Mouse (Mus musculus) midbrain, embryonic 14.5 days (tissue): Measurements from ENCODE around the gene Msl2. TPM values are rescaled to one million over a fixed set of nuclear protein-coding genes. Genes with fewer than 3 reads are reported as not detected.

ENCODE experiments used
- ATAC-seq: fragments of 200-750 bp; cut with Nextera tagmentation; 2 replicates; pipeline ENCODE4 v1.8.0; 2017; ENCODE audit warnings: moderate number of reproducible peaks, moderate library complexity; ENCODE audit not compliant: low FRiP score, low TSS enrichment
- DNase-seq: peaks from one replicate; pipeline ENCODE4 v3.0.0-alpha.2; 2015
- H3K27ac ChIP-seq: fragments of 300-500 bp; sonication (generic); replicated peaks from 2 replicates; pipeline ENCODE4 v1.5.1; 2014; ENCODE audit warnings: mild to moderate bottlenecking, low read depth, low read length, moderate library complexity
- H3K27me3 ChIP-seq: fragments of 300-500 bp; sonication (generic); 2 replicates; pipeline ENCODE4 v1.6.1; 2014; ENCODE audit warnings: low read length, control low read depth, mixed read lengths; ENCODE audit not compliant: control insufficient read depth, insufficient read depth
- H3K36me3 ChIP-seq: fragments of 300-500 bp; sonication (generic); 2 replicates; pipeline ENCODE4 v1.6.1; 2014; ENCODE audit warnings: low read length, control low read depth; ENCODE audit not compliant: control insufficient read depth, insufficient read depth
- H3K4me1 ChIP-seq: fragments of 300-500 bp; sonication (generic); 2 replicates; pipeline ENCODE4 v1.6.1; 2014; ENCODE audit warnings: mild to moderate bottlenecking, antibody characterized with exemption, low read length, control low read depth; ENCODE audit not compliant: control insufficient read depth, insufficient read depth
- H3K4me2 ChIP-seq: fragments of 300-500 bp; sonication (generic); 2 replicates; pipeline ENCODE4 v1.6.1; 2014; ENCODE audit warnings: mild to moderate bottlenecking, low read length, moderate library complexity
- H3K4me3 ChIP-seq: fragments of 300-500 bp; sonication (generic); replicated peaks from 2 replicates; pipeline ENCODE4 v1.5.1; 2014; ENCODE audit warnings: low read depth, low read length
- H3K9ac ChIP-seq: fragments of 300-500 bp; sonication (generic); replicated peaks from 2 replicates; pipeline ENCODE4 v1.6.1; 2014; ENCODE audit warnings: mild to moderate bottlenecking, low read length, moderate library complexity
- H3K9me3 ChIP-seq: fragments of 300-500 bp; sonication (generic); 2 replicates; pipeline ENCODE4 v1.6.1; 2016; ENCODE audit warnings: low read length, control low read depth, mixed read lengths; ENCODE audit not compliant: control insufficient read depth
- WGBS: fragments of 180-500 bp; shearing (Covaris S2); extraction: QIAGEN DNeasy Blood & Tissue Kit; methylation state at CpG from one replicate; pipeline ENCODE4 v1.1.7; 2014; 5-methylcytosine and 5-hydroxymethylcytosine counted together
- polyA plus RNA-seq: library from polyadenylated mRNA; unstranded; fragments of >200 nt; fragmentation: Nextera tagmentation; extraction: Ambion mirVana; gene quantifications from 2 replicates; pipeline ENCODE4 v1.2.1, GENCODE M21; 2014

Msl2 gene
- polyA plus RNA-seq, 1 experiment from 2014 or later = 7.2 TPM

DNA sequence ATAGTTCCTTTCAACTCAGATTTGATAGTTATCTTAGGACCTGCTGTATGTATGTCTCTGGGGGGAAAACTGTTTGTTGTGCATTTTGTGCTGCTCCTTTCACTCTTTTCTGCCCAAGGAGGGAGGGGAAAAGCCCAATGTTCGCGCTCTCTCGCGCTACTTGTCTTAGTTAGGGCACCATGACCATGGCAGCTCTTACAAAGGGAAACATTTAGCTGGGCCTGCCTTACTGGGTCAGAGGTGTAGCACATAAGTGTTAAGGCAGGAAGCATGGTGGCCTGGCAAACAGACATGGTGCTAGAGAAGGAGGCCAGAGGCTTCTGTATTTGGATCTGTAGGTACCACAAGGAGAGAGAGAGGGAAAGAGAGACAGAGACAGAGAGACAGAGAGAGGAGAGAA is 4.7 kb downstream of the Msl2 start:
- Histone ChIP-seq H3K27me3 (no peaks in the 10 kb centered on the region), H3K4me3 (peak overlapping the region; percentile 22), H3K36me3 (no peaks in the 10 kb centered on the region), H3K9ac (no peak overlapping the region), H3K4me1 (peaks cover 31% of the 10 kb centered on the region), H3K9me3 (no peaks in the 10 kb centered on the region), H3K4me2 (peak overlapping the region; percentile 94), H3K27ac (no peak overlapping the region)
- WGBS = 55% methylated on average over 4 of the region's 4 CpGs
- peak; percentile 24 for DNase-seq
- no peak for ATAC-seq

GRCm38 (mm10) chr9:101080046-101080685 is 6.3 kb downstream of the Msl2 start:
- DNase-seq (no peak), ATAC-seq (no peak)
- Histone ChIP-seq H3K9me3 (no peaks in the 10 kb centered on the region), H3K9ac (no peak overlapping the region), H3K4me1 (peaks cover 31% of the 10 kb centered on the region), H3K36me3 (no peaks in the 10 kb centered on the region), H3K27me3 (no peaks in the 10 kb centered on the region), H3K27ac (no peak overlapping the region), H3K4me3 (no peak overlapping the region), H3K4me2 (peak overlapping the region; percentile 94)
- WGBS = 82% methylated on average over 3 of the region's 3 CpGs

GRCm38 (mm10) chr9:101083728-101084127 is 9.8 kb downstream of the Msl2 start:
- H3K27me3 ChIP-seq = no peaks in the 10 kb centered on the region
- no peak for DNase-seq
- H3K4me1 ChIP-seq = peaks cover 17% of the 10 kb centered on the region
- H3K9ac ChIP-seq = no peak overlapping the region
- WGBS = 96% methylated on average over 3 of the region's 3 CpGs
- H3K4me2 ChIP-seq = no peak overlapping the region
- H3K36me3 ChIP-seq = no peaks in the 10 kb centered on the region
- H3K9me3 ChIP-seq = no peaks in the 10 kb centered on the region
- no peak for ATAC-seq
- no peak overlapping the region for H3K4me3 ChIP-seq
- no peak overlapping the region for H3K27ac ChIP-seq

- H3K9ac ChIP-seq = no peak overlapping the region
- H3K4me3 ChIP-seq = no peak overlapping the region
- H3K27me3 ChIP-seq = no peaks in the 10 kb centered on the region
- H3K9me3 ChIP-seq = peaks cover 3% of the 10 kb centered on the region
- ATAC-seq = no peak
- H3K27ac ChIP-seq = no peak overlapping the region
- no peak overlapping the region for H3K4me2 ChIP-seq
- 97% methylated on average over 4 of the region's 4 CpGs for WGBS
- peaks cover 4% of the 10 kb centered on the region; the same call in 1 of the 2 replicates for H3K36me3 ChIP-seq
- no peaks in the 10 kb centered on the region for H3K4me1 ChIP-seq
- DNase-seq = no peak
Measured at GRCm38 (mm10) chr9:101095425-101095824, 21.5 kb downstream of the Msl2 start.

GRCm38 (mm10) chr9:101096461-101096860 is 22.6 kb downstream of the Msl2 start:
- no peak for DNase-seq
- ATAC-seq = no peak
- Histone ChIP-seq H3K4me1 (no peaks in the 10 kb centered on the region), H3K27me3 (no peaks in the 10 kb centered on the region), H3K9ac (no peak overlapping the region), H3K36me3 (peaks cover 13% of the 10 kb centered on the region), H3K9me3 (peaks cover 3% of the 10 kb centered on the region), H3K27ac (no peak overlapping the region), H3K4me3 (no peak overlapping the region), H3K4me2 (no peak overlapping the region)
- WGBS = 98% methylated on average over 3 of the region's 3 CpGs

- DNase-seq = no peak
- no peak for ATAC-seq
- H3K27me3 ChIP-seq = no peaks in the 10 kb centered on the region
- H3K36me3 ChIP-seq = peaks cover 23% of the 10 kb centered on the region
- H3K4me3 ChIP-seq = no peak overlapping the region
- H3K9me3 ChIP-seq = peaks cover 3% of the 10 kb centered on the region
- no peak overlapping the region for H3K4me2 ChIP-seq
- no peaks in the 10 kb centered on the region for H3K4me1 ChIP-seq
- 81% methylated on average over 1 of the region's 1 CpGs for WGBS
- H3K27ac ChIP-seq = no peak overlapping the region
- no peak overlapping the region for H3K9ac ChIP-seq
Measured at GRCm38 (mm10) chr9:101097542-101097941, 23.6 kb downstream of the Msl2 start.

GRCm38 (mm10) chr9:101099445-101099844 is 25.5 kb downstream of the Msl2 start:
- H3K36me3 ChIP-seq = peaks cover 27% of the 10 kb centered on the region
- H3K4me1 ChIP-seq = no peaks in the 10 kb centered on the region
- ATAC-seq = no peak
- H3K27me3 ChIP-seq = no peaks in the 10 kb centered on the region
- no peak overlapping the region for H3K27ac ChIP-seq
- no peak for DNase-seq
- peaks cover 3% of the 10 kb centered on the region; the same call in 1 of the 2 replicates for H3K9me3 ChIP-seq
- H3K4me3 ChIP-seq = no peak overlapping the region
- H3K4me2 ChIP-seq = no peak overlapping the region
- 91% methylated on average over 6 of the region's 6 CpGs for WGBS
- H3K9ac ChIP-seq = no peak overlapping the region

- ATAC-seq = no peak
Measured at GRCm38 (mm10) chr9:101100163-101100562, 26.3 kb downstream of the Msl2 start.

DNA sequence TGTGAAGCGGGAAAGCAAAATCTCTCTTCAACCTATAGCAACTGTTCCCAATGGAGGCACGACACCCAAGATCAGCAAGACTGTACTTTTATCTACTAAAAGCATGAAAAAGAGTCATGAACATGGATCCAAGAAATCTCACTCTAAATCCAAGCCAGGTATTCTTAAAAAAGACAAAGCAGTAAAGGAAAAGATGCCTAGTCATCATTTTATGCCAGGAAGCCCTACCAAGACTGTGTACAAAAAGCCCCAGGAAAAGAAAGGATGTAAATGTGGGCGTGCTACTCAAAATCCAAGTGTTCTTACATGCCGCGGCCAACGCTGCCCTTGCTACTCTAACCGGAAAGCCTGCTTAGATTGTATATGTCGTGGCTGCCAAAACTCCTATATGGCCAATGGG is 27.6 kb downstream of the Msl2 start:
- H3K4me2 ChIP-seq = no peak overlapping the region
- no peak overlapping the region for H3K9ac ChIP-seq
- no peak overlapping the region for H3K27ac ChIP-seq
- ATAC-seq = no peak
- no peak for DNase-seq
- no peaks in the 10 kb centered on the region for H3K4me1 ChIP-seq
- H3K36me3 ChIP-seq = peaks cover 39% of the 10 kb centered on the region
- peaks cover 3% of the 10 kb centered on the region; the same call in 1 of the 2 replicates for H3K9me3 ChIP-seq
- 95% methylated on average over 8 of the region's 8 CpGs for WGBS
- H3K27me3 ChIP-seq = no peaks in the 10 kb centered on the region
- H3K4me3 ChIP-seq = no peak overlapping the region

More at GRCm38 (mm10) chr9:101100163-101100562, 26.3 kb downstream of the Msl2 start:
- Histone ChIP-seq H3K9me3 (peaks cover 3% of the 10 kb centered on the region; the same call in 1 of the 2 replicates), H3K27ac (no peak overlapping the region), H3K27me3 (no peaks in the 10 kb centered on the region), H3K4me3 (no peak overlapping the region), H3K36me3 (peaks cover 31% of the 10 kb centered on the region), H3K9ac (no peak overlapping the region), H3K4me1 (no peaks in the 10 kb centered on the region), H3K4me2 (no peak overlapping the region)
- no peak for DNase-seq
- 94% methylated on average over 3 of the region's 3 CpGs for WGBS
